Mouse (Mus musculus) ES-E14 (cell line): ENCODE measurements around the gene Slc2a8.

ENCODE experiments used
- HCFC1 ChIP-seq: IDR thresholded peaks from 2 replicates; pipeline ENCODE4 v1.6.1; 2012; ENCODE audit warnings: low read length, inconsistent platforms, borderline replicate concordance; ENCODE audit not compliant: insufficient read depth
- ZC3H11A ChIP-seq: IDR thresholded peaks from 2 replicates; pipeline ENCODE4 v1.6.1; 2012; ENCODE audit warnings: low read depth, mild to moderate bottlenecking, inconsistent platforms, low read length, borderline replicate concordance

- no peak for TF ChIP-seq HCFC1
- no peak for TF ChIP-seq ZC3H11A
These were observed 43.2 kb upstream of the Slc2a8 start for GRCm38 (mm10) chr2:33025040-33025439.
